Mouse (Mus musculus): ENCODE measurements at regions not wholly inside any gene's neighbourhood (a gene's known extent, or its start where the extent isn't known, plus 50 kb on each side); places are given as distances from the start of the nearest gene placed in this dataset.

GRCm38 (mm10) chr2:170257671-170258235 lies 109.8 kb upstream of the Zfp217 start:
- TF ChIP-seq CTCF (IDR thresholded peaks at IDR 0.05; ENCODE audit: low read depth, low read length): no peak
- no peak for TF ChIP-seq POLR2AphosphoS5 (IDR thresholded peaks at IDR 0.05; ENCODE audit: insufficient replicate concordance, low read depth, low read length)
